Mouse (Mus musculus): ENCODE results near the gene Batf2.
"Not testable (repeated sequence)": the region's sequence is repeated elsewhere in the genome, so short reads cannot be mapped to it uniquely, and the experiment has no call there.

Batf2 gene

DNA sequence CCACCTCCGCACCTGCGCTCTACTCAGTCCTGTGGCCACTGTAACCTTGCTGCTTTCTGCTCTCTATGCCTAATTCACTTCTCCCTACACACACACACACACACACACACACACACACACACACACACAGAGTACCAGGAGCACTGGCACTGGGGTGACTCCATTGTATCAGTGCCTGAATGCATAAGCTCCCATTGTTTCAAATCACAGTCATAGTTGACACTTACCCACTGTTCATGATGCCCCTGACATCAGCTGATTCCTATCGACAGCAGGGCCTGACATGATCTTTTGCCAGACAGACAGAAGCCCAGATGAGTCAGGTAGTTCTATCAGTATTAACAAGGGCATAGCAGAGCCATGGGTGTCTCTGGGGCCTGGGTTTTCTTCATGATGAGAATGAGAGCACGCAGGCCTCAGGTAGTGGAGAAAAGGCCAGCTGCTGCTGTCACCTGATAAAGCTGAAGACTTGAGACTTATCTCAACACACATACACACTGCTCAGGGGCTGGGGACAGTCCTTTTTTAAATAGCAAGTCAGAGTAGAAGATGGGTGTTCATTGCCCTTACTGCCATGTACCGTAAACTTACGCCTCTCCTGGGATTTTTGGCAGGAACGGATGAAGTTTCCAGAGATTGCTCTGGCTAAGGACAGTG, 8.5 kb upstream of the Batf2 start:
- no peak for DNase-seq (ENCODE audit: low spot score)

GRCm38 (mm10) chr19:6133197-6133596, 7.6 kb upstream of the Batf2 start:
- DNase-seq (ENCODE audit: low spot score), result not testable (repeated sequence)

- no peak for DNase-seq (ENCODE audit: low spot score)
Observed at GRCm38 (mm10) chr19:6136397-6136796, 4.4 kb upstream of the Batf2 start.

GRCm38 (mm10) chr19:6139701-6140100, 1.1 kb upstream of the Batf2 start:
- DNase-seq (ENCODE audit: low spot score), result no peak

- no peak for DNase-seq (ENCODE audit: low spot score)
Observed at GRCm38 (mm10) chr19:6140374-6140677, 457 bp upstream of the Batf2 start.

- peak; percentile 89 for DNase-seq (ENCODE audit: low spot score)
Observed at GRCm38 (mm10) chr19:6141394-6141749, 589 bp downstream of the Batf2 start, which contains the start of gene Arl2. Gene Arl2 (minus strand): TSS chr19:6141548.

GRCm38 (mm10) chr19:6144842-6145241, 4.1 kb downstream of the Batf2 start:
- no peak for DNase-seq (ENCODE audit: low spot score)

- no peak for DNase-seq (ENCODE audit: low spot score)
Observed at GRCm38 (mm10) chr19:6155174-6155573, 14.4 kb downstream of the Batf2 start.

GRCm38 (mm10) chr19:6156372-6156771, 15.6 kb downstream of the Batf2 start:
- DNase-seq (ENCODE audit: low spot score), result no peak

DNA sequence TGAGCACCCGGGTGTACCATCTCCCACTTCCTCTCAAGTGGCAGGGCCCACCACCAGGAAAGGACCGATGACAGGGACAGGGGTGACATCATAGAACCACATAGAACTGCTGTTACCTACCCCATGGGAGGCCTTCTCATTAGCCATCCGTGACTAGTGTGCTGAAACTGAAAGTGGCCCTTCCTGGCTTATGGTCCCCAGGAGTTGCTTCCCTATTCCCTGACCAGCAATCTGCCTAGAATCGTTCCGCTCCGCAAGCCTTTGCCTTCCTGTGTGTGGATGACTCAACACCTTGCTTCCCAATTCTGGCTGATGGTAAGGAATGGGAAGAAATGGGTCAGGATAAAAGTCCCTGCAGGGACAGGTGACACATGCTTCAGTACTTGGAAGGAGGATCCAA, 16.4 kb downstream of the Batf2 start:
- DNase-seq (ENCODE audit: low spot score), result no peak

GRCm38 (mm10) chr19:6163872-6164547, 23.2 kb downstream of the Batf2 start:
- peak; percentile 55 for DNase-seq (ENCODE audit: low spot score)

DNA sequence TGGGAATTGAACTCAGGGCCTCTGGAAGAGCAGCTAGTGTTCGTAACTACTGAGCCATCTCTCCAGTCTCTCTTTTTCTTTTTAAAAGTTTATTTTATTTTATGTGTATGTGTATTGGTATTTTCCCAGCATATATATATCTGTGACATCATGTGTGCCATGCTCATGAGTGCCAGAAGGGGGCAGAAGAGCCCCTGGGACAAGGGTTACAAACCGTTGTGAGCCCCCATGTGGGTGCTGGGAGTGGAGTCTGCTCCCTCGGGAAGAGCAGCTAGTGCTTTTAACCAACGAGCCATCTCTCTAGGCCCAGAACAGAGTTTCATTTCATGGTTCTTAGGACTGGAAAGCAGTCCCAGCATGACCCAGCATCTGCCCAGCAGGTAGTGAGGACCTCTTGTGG, 26.0 kb downstream of the Batf2 start:
- no peak for DNase-seq (ENCODE audit: low spot score)

GRCm38 (mm10) chr19:6171215-6171614, 30.4 kb downstream of the Batf2 start:
- DNase-seq (ENCODE audit: low spot score), result no peak

GRCm38 (mm10) chr19:6174771-6175170, 34.0 kb downstream of the Batf2 start:
- DNase-seq (ENCODE audit: low spot score), result no peak

DNA sequence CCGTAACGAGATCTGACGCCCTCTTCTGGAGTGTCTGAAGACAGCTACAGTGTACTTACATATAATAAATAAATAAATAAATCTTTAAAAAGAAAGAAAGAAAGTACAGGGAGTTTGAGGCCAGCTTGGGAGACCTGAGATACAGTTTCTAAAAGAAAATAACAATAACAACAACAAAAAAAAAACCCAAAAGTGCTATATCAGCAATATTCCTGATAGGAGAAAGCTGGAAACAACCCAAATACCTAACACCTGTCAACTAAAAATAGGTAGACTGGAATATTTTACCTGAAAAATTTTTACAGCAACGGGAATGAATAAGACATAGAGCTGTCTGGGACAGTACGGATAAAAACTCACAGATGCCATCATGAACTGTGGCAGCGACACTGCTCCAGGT, 38.0 kb downstream of the Batf2 start:
- DNase-seq (ENCODE audit: low spot score), result no peak

DNA sequence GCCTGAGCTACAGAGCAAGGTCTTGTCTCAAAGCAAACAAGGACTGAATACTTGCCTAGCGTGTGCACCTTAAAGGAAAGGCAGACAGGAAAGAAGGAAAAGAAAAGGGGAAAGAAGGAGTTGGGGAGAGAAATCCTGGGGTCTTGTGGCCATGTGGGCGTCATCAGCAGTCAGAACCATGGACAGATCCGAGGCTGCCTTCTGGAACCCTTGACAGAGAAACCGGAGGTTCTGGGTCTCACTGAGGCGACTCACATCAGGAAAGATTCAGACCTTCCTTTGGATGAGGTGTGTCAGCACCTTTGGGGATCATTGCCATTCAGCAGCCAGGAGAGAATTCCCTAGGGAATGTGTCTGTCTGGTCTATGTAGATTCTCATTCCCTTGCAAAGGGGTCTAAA, 40.8 kb downstream of the Batf2 start:
- DNase-seq (ENCODE audit: low spot score), result no peak

GRCm38 (mm10) chr19:6182534-6182933, 41.8 kb downstream of the Batf2 start:
- no peak for DNase-seq (ENCODE audit: low spot score)

GRCm38 (mm10) chr19:6184131-6184530, 43.3 kb downstream of the Batf2 start, which contains the start of gene Majin:
Gene Majin (plus strand): TSS chr19:6184388.
- DNase-seq (ENCODE audit: low spot score), result no peak

- DNase-seq (ENCODE audit: low spot score), result no peak
Observed at GRCm38 (mm10) chr19:6204265-6204664, 63.5 kb downstream of the Batf2 start.

DNA sequence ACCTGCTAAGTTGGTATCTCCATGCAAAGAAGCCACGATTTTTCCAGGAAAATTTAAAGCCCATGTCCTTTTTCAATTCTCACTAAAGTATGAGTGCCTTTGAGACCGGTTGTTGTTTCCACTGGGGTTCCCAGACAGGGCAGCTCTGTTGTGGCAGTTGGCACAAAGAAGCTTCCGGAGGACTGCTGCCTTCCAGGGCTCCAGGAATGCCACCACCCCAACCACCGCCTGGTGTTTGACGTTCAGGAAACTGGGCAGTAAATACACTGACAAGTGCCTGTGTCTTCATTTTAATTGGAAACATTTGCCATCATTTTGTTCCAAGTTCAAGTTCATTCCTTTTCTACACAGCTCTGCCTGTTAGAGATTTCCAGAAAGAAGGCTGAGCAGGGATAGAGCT, 65.9 kb downstream of the Batf2 start:
- peak; percentile 70 for DNase-seq (ENCODE audit: low spot score)

DNA sequence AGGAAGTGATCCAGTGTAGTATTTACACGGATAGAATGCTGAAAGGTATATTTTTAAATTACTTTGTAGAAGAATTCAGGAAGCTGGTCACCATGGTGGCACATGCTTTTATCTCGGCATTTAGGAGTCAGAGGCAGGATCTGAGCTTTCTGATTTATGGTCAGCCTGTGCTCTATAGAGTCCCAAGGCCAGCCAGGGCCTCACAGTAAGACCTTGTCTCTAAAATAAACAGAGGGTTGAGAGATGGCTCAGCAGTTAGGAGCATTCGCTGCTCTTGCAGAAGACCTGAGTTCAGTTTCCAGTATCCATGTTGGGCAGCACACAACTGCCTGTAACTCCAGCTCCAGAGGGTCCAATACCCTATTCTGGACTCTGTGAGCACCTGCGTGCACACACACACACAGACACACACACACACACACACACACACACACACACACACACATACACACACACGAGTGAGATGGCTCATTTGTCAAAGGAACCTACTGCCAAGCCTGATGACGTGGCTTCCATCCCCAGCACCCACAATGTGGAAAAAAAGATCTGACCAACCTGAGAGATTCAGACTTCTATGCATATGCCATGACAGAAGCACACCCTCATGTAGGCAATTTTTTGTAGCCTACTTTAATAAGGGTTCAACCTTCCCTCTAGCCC, 75.4 kb downstream of the Batf2 start:
- no peak for DNase-seq (ENCODE audit: low spot score)

- no peak for DNase-seq (ENCODE audit: low spot score)
Observed at GRCm38 (mm10) chr19:6218606-6219005, 77.8 kb downstream of the Batf2 start.

Data from lung, postnatal 25 days (tissue).